Mouse (Mus musculus): ENCODE results near the gene Mtfp1.

Mtfp1 gene

DNA sequence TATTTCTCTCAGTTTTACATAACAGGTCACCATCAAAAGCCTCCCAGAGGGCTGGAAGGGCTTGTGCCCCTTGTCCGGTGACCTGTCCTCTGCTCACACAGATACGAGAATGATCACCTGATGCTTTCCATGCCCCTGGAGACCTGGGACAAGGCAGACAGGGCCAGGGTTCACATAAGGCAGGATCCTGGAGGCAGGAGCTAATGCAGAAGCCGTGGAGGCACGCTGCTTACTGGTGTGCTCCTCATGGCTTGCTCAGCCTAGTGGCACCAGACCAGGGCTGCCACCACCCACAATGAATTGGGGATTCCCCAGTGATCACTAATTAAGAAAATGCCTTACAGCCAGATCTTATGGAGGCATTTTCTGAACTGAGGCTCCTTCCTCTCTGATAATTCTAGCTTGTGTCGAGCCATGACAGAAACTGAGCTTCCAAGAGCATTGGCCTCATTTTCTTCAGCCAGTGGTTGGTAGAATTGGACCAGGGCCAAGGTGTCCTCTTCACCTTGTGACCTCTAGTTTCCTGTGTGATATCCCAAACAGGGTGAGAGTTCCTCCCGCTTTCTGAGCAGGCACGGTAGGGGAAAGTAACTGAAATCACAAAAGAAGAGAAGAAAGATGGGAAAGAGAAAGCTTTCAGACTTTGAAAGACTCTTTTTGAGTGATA lies 16.8 kb downstream of the Mtfp1 start:
- no peak for DNase-seq

DNA sequence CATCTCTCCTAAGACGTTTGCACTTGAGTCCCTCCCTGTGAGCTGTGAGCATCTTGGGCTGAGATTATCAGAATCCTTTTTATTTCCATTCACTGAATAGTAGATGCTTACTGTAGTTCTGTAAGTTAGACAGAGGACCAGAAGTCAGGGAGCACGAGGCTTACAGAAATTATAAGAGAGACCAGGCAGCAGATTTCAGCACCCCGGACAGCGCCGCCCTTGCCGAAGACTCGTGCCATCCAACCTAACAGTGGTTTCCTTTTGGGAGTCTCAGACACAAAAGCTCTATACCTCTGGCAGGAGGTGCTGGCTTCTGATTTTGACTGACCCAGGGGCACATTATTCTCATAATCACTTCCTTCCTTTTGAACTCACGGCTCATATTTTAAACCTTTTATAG lies 18.6 kb downstream of the Mtfp1 start:
- DNase-seq = peak; percentile 55 to 58

GRCm38 (mm10) chr11:4069664-4070063 lies 25.6 kb downstream of the Mtfp1 start:
- DNase-seq = no peak

GRCm38 (mm10) chr11:4064627-4065122 lies 30.6 kb downstream of the Mtfp1 start, which contains the start of gene Sec14l3:
Gene Sec14l3, plus strand, starts transcription at chr11:4064841.
- DNase-seq = peak; percentile 66 to 82

GRCm38 (mm10) chr11:4062981-4063380 lies 32.3 kb downstream of the Mtfp1 start:
- peak; percentile 63 to 84 for DNase-seq

GRCm38 (mm10) chr11:4062523-4062922 lies 32.7 kb downstream of the Mtfp1 start:
- DNase-seq = no peak

DNA sequence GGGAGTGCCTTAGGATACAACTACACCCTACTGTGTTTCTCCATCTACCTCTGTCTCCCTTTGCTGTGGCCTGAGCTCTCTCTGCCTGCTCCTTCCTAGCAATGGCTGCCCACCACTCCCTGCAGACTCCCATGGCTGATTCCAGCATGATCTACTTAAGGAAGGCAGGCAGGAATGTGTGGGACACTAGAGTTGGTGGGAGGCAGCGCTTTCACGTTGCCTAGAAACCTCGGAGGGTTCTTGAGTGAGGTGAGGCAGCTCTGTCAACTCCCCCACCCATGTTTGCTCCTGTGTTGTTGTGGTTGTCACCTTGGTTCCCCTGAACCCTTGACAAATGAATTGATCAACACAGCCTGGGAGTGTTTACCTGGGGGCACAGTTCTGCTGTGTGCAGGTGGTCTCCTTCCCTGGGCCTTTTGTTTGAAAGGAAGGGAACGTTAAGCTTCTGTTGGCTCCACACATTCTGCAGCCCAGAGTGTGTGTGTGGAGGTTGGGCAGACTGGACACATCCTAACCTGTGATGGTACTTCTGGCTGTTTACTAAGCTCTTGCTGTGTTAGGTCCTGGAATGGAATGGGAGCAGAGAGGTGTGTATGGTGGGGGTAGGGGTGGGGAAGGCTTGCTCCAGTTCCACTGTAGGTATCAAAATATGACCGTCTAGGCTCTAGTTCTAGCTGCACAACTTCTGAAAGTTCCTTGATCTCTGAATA lies 34.2 kb downstream of the Mtfp1 start:
- DNase-seq = peak; percentile 62 to 79

- DNase-seq = peak; percentile 70 to 82
These were observed 41.7 kb downstream of the Mtfp1 start for GRCm38 (mm10) chr11:4053586-4053985.

GRCm38 (mm10) chr11:4048438-4048837 lies 46.8 kb downstream of the Mtfp1 start:
- DNase-seq = no peak

DNA sequence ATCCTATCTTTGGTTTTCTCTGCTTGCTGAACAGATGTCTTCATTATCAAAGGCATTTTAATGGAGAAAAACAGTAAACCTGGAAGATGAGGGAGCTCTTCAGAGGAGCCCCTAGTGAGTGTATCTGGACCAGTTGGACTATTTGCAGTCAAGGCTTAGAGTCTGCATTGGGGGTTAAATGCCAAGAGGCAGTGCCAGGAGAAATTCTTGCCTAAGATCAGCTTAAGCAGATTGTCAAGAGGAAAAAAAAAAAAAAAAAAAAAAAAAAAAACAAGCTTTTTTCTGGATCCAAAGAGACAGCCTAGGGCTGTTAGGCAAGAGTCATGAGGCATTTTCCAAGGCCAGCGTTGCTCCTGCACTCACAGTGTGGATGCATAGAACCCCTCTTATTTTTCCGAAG lies 47.5 kb downstream of the Mtfp1 start:
- DNase-seq = no peak

DNA sequence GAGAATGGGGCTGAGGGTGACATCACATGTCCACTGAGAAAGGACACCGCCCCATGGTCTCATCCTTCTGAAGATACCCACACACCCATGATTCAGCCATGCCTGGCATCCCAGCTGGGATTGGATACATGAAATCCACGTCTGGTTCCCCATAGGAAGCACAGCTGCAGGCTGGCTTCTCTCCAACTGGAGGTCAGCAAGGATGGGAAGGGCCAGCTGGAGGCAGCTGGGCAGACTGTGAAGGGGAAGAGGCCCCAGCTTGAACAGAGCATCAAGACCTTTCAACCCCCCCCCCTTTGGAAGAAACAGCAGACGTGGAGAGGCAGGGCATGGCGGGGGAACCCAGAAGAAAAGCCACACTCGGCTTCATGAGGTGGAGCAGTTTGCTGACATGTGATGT lies 48.7 kb downstream of the Mtfp1 start:
- peak; percentile 51 to 83 for DNase-seq

GRCm38 (mm10) chr11:4043081-4043480 lies 52.2 kb downstream of the Mtfp1 start:
- no peak for DNase-seq

All from lung, postnatal 4 days (tissue).